Mouse (Mus musculus) myocyte (in vitro differentiated cells): Measurements from ENCODE around the gene 1700029F12Rik. TPM values are rescaled to one million over a fixed set of nuclear protein-coding genes. Genes with fewer than 3 reads are reported as not detected.

ENCODE experiments used
- H3K27me3 ChIP-seq: one replicate; pipeline ENCODE4 v1.6.1; 2011; ENCODE audit not compliant: control insufficient read depth, insufficient read depth, insufficient read length
- H3K36me3 ChIP-seq: one replicate; pipeline ENCODE4 v1.6.1; 2011; ENCODE audit not compliant: control insufficient read depth, insufficient read depth
- H3K4me2 ChIP-seq: one replicate; pipeline ENCODE4 v1.6.1; 2011; ENCODE audit warnings: low read depth, control low read depth
- H3K4me3 ChIP-seq: one replicate; pipeline ENCODE4 v1.5.1; 2011; ENCODE audit warnings: mild to moderate bottlenecking, control low read depth, moderate library complexity
- H3K79me2 ChIP-seq: one replicate; pipeline ENCODE4 v1.6.1; 2011; ENCODE audit not compliant: control insufficient read depth, insufficient read depth
- H3ac ChIP-seq: one replicate; pipeline ENCODE4 v1.6.1; 2011; ENCODE audit not compliant: control insufficient read depth, insufficient read length
- CEBPB ChIP-seq: IDR thresholded peaks from 2 replicates; pipeline ENCODE4 v1.6.1; 2011; ENCODE audit warnings: mild to moderate bottlenecking, moderate library complexity; ENCODE audit not compliant: poor library complexity, insufficient read depth, severe bottlenecking
- E2F4 ChIP-seq: IDR thresholded peaks from one replicate; pipeline ENCODE4 v1.6.1; 2011; ENCODE audit warnings: mild to moderate bottlenecking, control low read depth, moderate library complexity; ENCODE audit not compliant: insufficient read depth
- MAX ChIP-seq: IDR thresholded peaks from one replicate; pipeline ENCODE4 v1.6.1; 2011; ENCODE audit warnings: low read depth, mild to moderate bottlenecking, control low read depth
- MYOD1 ChIP-seq, 3 experiments: IDR thresholded peaks; one replicate each; pipeline ENCODE4 v1.6.1; 2011; ENCODE audit warnings: control low read depth in 2 of 3, low read depth in 2 of 3, mild to moderate bottlenecking in 2 of 3, moderate library complexity in 1 of 3; ENCODE audit not compliant: insufficient read length in 2 of 3, control insufficient read depth in 1 of 3
- MYOG ChIP-seq, 3 experiments: IDR thresholded peaks; one replicate each; pipeline ENCODE4 v1.6.1; 2011; ENCODE audit warnings: control low read depth in 2 of 3, low read depth in 2 of 3, mild to moderate bottlenecking in 2 of 3; ENCODE audit not compliant: insufficient read length in 2 of 3, control insufficient read depth in 1 of 3, insufficient read depth in 1 of 3
- POLR2A ChIP-seq: IDR thresholded peaks from one replicate; pipeline ENCODE4 v1.6.1; 2011; ENCODE audit warnings: low read depth, mild to moderate bottlenecking, control low read depth, moderate library complexity; ENCODE audit not compliant: insufficient read length
- POLR2AphosphoS2 ChIP-seq: IDR thresholded peaks from one replicate; pipeline ENCODE4 v1.6.1; 2011; ENCODE audit warnings: low read depth, control low read depth; ENCODE audit not compliant: insufficient read length
- REST ChIP-seq: IDR thresholded peaks from one replicate; pipeline ENCODE4 v1.6.1; 2011; ENCODE audit warnings: mild to moderate bottlenecking, control low read depth, moderate library complexity; ENCODE audit not compliant: insufficient read depth, insufficient read length
- SRF ChIP-seq: IDR thresholded peaks from one replicate; pipeline ENCODE4 v1.6.1; 2011; ENCODE audit warnings: low read depth; ENCODE audit not compliant: control insufficient read depth, insufficient read length
- TCF12 ChIP-seq: IDR thresholded peaks from one replicate; pipeline ENCODE4 v1.6.1; 2011; ENCODE audit warnings: mild to moderate bottlenecking, control low read depth; ENCODE audit not compliant: poor library complexity, insufficient read depth, severe bottlenecking
- TCF3 ChIP-seq: IDR thresholded peaks from one replicate; pipeline ENCODE4 v1.6.1; 2011; ENCODE audit warnings: low read depth, control low read depth; ENCODE audit not compliant: insufficient read length
- USF1 ChIP-seq: IDR thresholded peaks from one replicate; pipeline ENCODE4 v1.6.1; 2011; ENCODE audit warnings: low read depth, mild to moderate bottlenecking, control low read depth, moderate library complexity
- polyA plus RNA-seq: library from polyadenylated mRNA; unstranded; fragments of >200 nt; fragmentation: generic; extraction: Trizol; gene quantifications from one replicate; pipeline ENCODE4 v1.2.1, GENCODE M21; 2012; ENCODE audit warnings: missing spikeins

The 1700029F12Rik gene
- polyA plus RNA-seq, 1 experiment, result not detected

GRCm38 (mm10) chr13:97020122-97020521 is 14.0 kb downstream of the 1700029F12Rik start:
- Histone ChIP-seq H3K27me3 (no peaks in the 10 kb centered on the region), H3ac (no peak overlapping the region), H3K79me2 (no peaks in the 10 kb centered on the region), H3K4me3 (no peak overlapping the region), H3K4me2 (no peak overlapping the region), H3K36me3 (no peaks in the 10 kb centered on the region)
- TF ChIP-seq REST (peak; percentile 54), E2F4 (no peak)

- TF ChIP-seq CEBPB, result no peak
- TF ChIP-seq USF1, result no peak
- no peak for TF ChIP-seq MYOD1 (IDR thresholded peaks at IDR 0.05; ENCODE audit: control insufficient read depth in 1 of 3, insufficient read length in 2 of 3, low read depth in 2 of 3)
- no peak for TF ChIP-seq E2F4
- TF ChIP-seq POLR2A, result no peak
- TF ChIP-seq REST, result no peak
- TF ChIP-seq TCF3, result no peak
- no peak for TF ChIP-seq SRF
- no peak for TF ChIP-seq POLR2AphosphoS2
- no peak for TF ChIP-seq TCF12
- TF ChIP-seq MAX, result no peak
- no peak for TF ChIP-seq MYOG (IDR thresholded peaks at IDR 0.05; ENCODE audit: control insufficient read depth in 1 of 3, insufficient read depth in 1 of 3, insufficient read length in 2 of 3, low read depth in 2 of 3)
- Histone ChIP-seq H3K36me3 (no peaks in the 10 kb centered on the region), H3ac (no peak overlapping the region), H3K4me3 (no peak overlapping the region), H3K4me2 (no peak overlapping the region), H3K27me3 (no peaks in the 10 kb centered on the region), H3K79me2 (no peaks in the 10 kb centered on the region)
Measured at GRCm38 (mm10) chr13:97017711-97018110, 16.5 kb downstream of the 1700029F12Rik start.

- no peak overlapping the region for H3K4me2 ChIP-seq
- no peaks in the 10 kb centered on the region for H3K79me2 ChIP-seq
- H3K36me3 ChIP-seq, result no peaks in the 10 kb centered on the region
- H3K27me3 ChIP-seq, result no peaks in the 10 kb centered on the region
- no peak overlapping the region for H3ac ChIP-seq
- TF ChIP-seq REST, result no peak
- no peak for TF ChIP-seq TCF3
- peak in 1 of 3 experiments; percentile 35 for TF ChIP-seq MYOG (IDR thresholded peaks at IDR 0.05; ENCODE audit: control insufficient read depth in 1 of 3, insufficient read depth in 1 of 3, insufficient read length in 2 of 3, low read depth in 2 of 3)
- TF ChIP-seq MYOD1 (IDR thresholded peaks at IDR 0.05; ENCODE audit: control insufficient read depth in 1 of 3, insufficient read length in 2 of 3, low read depth in 2 of 3), result peak in 2 of 3 experiments; percentile 6 to 48
- H3K4me3 ChIP-seq, result no peak overlapping the region
Measured at GRCm38 (mm10) chr13:97014366-97014765, 19.8 kb downstream of the 1700029F12Rik start.

- peak overlapping the region; percentile 49 for H3ac ChIP-seq
- no peaks in the 10 kb centered on the region for H3K36me3 ChIP-seq
- TF ChIP-seq E2F4 (no peak), POLR2A (peak; percentile 10), REST (no peak), POLR2AphosphoS2 (no peak)
- H3K4me2 ChIP-seq, result peak overlapping the region; percentile 96
- H3K27me3 ChIP-seq, result no peaks in the 10 kb centered on the region
- H3K79me2 ChIP-seq, result no peaks in the 10 kb centered on the region
- H3K4me3 ChIP-seq, result peak overlapping the region; percentile 31
Measured at GRCm38 (mm10) chr13:97008266-97009153, 25.7 kb downstream of the 1700029F12Rik start.

GRCm38 (mm10) chr13:97007501-97008265 is 26.5 kb downstream of the 1700029F12Rik start:
- Histone ChIP-seq H3K4me2 (peak overlapping the region; percentile 59), H3K27me3 (no peaks in the 10 kb centered on the region), H3K36me3 (no peaks in the 10 kb centered on the region), H3K4me3 (peak overlapping the region; percentile 31), H3K79me2 (no peaks in the 10 kb centered on the region), H3ac (no peak overlapping the region)
- no peak for TF ChIP-seq MYOD1 (IDR thresholded peaks at IDR 0.05; ENCODE audit: control insufficient read depth in 1 of 3, insufficient read length in 2 of 3, low read depth in 2 of 3)
- no peak for TF ChIP-seq MAX
- TF ChIP-seq E2F4, result no peak
- TF ChIP-seq POLR2AphosphoS2, result no peak
- no peak for TF ChIP-seq CEBPB
- TF ChIP-seq MYOG (IDR thresholded peaks at IDR 0.05; ENCODE audit: control insufficient read depth in 1 of 3, insufficient read depth in 1 of 3, insufficient read length in 2 of 3, low read depth in 2 of 3), result no peak
- TF ChIP-seq TCF3, result no peak
- TF ChIP-seq REST, result no peak
- TF ChIP-seq TCF12, result no peak
- TF ChIP-seq USF1, result no peak
- no peak for TF ChIP-seq POLR2A
- no peak for TF ChIP-seq SRF
